Mouse (Mus musculus): ENCODE results near the gene Casc4. TPM values are rescaled to one million over a fixed set of nuclear protein-coding genes. Genes with fewer than 3 reads are reported as not detected.
A peak's percentile ranks its signal among the peaks of the same experiment; 100 is the strongest.

The Casc4 gene
- polyA plus RNA-seq, 1 experiment from 2014 or later: 22.4 TPM

- H3K9me3 ChIP-seq (ENCODE audit: low read depth, low read length): no peaks in the 10 kb centered on the region
- no peak overlapping the region for H3K27ac ChIP-seq (ENCODE audit: low read depth)
- no peaks in the 10 kb centered on the region for H3K4me1 ChIP-seq (ENCODE audit: insufficient read depth)
- no peak overlapping the region for H3K4me3 ChIP-seq (ENCODE audit: low read depth, low read length)
- no peaks in the 10 kb centered on the region for H3K27me3 ChIP-seq (ENCODE audit: insufficient read depth, low read length)
- DNase-seq (no peak), ATAC-seq (ENCODE audit: insufficient read depth) (no peak)
- no peak overlapping the region for H3K4me2 ChIP-seq
- WGBS: 68% methylated on average over 1 of the region's 1 CpGs
- no peak for TF ChIP-seq CTCF (IDR thresholded peaks at IDR 0.05; ENCODE audit: low read depth)
- no peaks in the 10 kb centered on the region for H3K36me3 ChIP-seq (ENCODE audit: insufficient read depth)
- no peak overlapping the region for H3K9ac ChIP-seq
Observed at GRCm38 (mm10) chr2:121879506-121879905, 12.7 kb downstream of the Casc4 start.

GRCm38 (mm10) chr2:121885509-121886106, 18.8 kb downstream of the Casc4 start:
- Histone ChIP-seq H3K4me1 (ENCODE audit: insufficient read depth) (no peaks in the 10 kb centered on the region), H3K4me2 (no peak overlapping the region), H3K27me3 (ENCODE audit: insufficient read depth, low read length) (no peaks in the 10 kb centered on the region), H3K36me3 (ENCODE audit: insufficient read depth) (no peaks in the 10 kb centered on the region), H3K9ac (no peak overlapping the region), H3K27ac (ENCODE audit: low read depth) (no peak overlapping the region), H3K4me3 (ENCODE audit: low read depth, low read length) (no peak overlapping the region), H3K9me3 (ENCODE audit: low read depth, low read length) (no peaks in the 10 kb centered on the region)
- WGBS: no CpG with 5 or more reads among the region's 1 CpGs
- no peak for TF ChIP-seq CTCF (IDR thresholded peaks at IDR 0.05; ENCODE audit: low read depth)
- no peak for ATAC-seq (ENCODE audit: insufficient read depth)
- DNase-seq: no peak

DNA sequence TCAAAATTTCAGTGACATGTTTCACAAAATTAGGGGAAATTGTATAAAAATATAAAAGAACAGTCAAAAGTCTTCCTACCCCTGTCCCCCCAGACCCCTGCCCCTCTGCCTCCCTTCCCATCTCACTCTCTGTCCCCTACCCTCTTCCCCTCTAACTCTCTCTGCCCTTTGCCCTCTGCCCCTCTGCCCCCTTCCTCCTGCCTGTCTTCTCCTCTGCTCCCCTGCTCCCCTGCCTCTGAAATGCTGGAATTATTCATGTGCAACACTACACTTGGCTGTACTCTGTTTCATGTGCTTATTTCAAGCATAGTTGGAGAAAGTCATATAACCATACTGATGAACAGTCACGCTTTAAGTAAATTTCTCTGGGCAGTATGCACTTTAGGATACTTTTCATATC, 19.6 kb downstream of the Casc4 start:
- Histone ChIP-seq H3K27me3 (ENCODE audit: insufficient read depth, low read length) (no peaks in the 10 kb centered on the region), H3K4me1 (ENCODE audit: insufficient read depth) (no peaks in the 10 kb centered on the region), H3K9ac (no peak overlapping the region), H3K27ac (ENCODE audit: low read depth) (no peak overlapping the region), H3K9me3 (ENCODE audit: low read depth, low read length) (no peaks in the 10 kb centered on the region), H3K4me2 (no peak overlapping the region), H3K4me3 (ENCODE audit: low read depth, low read length) (no peak overlapping the region), H3K36me3 (ENCODE audit: insufficient read depth) (no peaks in the 10 kb centered on the region)
- WGBS: 92% methylated on average over 1 of the region's 1 CpGs
- DNase-seq (no peak), ATAC-seq (ENCODE audit: insufficient read depth) (no peak)
- no peak for TF ChIP-seq CTCF (IDR thresholded peaks at IDR 0.05; ENCODE audit: low read depth)

DNA sequence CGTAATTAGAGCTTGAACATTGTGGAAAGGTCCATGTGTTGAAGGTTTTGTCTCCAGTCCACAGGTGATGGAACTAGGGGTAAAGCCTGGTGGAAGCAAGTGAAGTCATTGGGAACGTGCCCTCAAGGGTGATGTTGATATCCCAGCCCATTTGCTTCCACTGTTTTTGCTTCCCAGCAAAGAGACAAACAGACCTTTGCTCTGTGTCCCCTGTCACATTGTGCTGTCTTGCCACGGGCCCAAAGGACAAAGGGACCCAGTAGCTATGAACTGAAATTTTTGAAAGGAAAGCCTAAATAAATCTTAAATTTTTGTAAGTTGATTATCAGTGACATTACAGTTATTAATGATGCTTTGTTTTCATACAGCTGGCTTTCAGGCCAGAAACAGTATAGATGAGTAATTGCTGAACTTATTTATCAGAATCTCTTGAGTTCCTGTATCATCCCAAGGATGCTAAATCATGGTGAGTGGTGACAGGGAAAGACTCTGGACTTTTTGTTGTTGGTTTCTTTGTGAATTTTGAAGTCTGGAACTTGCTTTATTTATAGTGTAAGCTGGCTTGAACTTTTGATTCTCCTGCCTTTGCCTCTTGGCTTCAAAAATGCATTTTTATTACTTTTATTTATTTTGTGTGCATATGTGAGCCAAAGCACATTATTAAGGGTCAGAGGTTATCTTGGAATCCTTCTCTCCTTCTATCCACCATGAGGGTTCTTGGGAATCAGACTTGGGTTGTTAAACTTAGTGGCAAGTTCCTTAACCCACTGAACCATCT, 22.1 kb downstream of the Casc4 start:
- ATAC-seq (ENCODE audit: insufficient read depth): no peak
- TF ChIP-seq CTCF (IDR thresholded peaks at IDR 0.05; ENCODE audit: low read depth): no peak
- H3K4me1 ChIP-seq (ENCODE audit: insufficient read depth): no peaks in the 10 kb centered on the region
- no peaks in the 10 kb centered on the region for H3K9me3 ChIP-seq (ENCODE audit: low read depth, low read length)
- H3K27me3 ChIP-seq (ENCODE audit: insufficient read depth, low read length): no peaks in the 10 kb centered on the region
- WGBS: 63% methylated on average over 3 of the region's 3 CpGs
- H3K36me3 ChIP-seq (ENCODE audit: insufficient read depth): no peaks in the 10 kb centered on the region
- DNase-seq: peak; percentile 36
- H3K4me2 ChIP-seq: no peak overlapping the region
- H3K27ac ChIP-seq (ENCODE audit: low read depth): no peak overlapping the region
- no peak overlapping the region for H3K9ac ChIP-seq
- no peak overlapping the region for H3K4me3 ChIP-seq (ENCODE audit: low read depth, low read length)

- H3K27me3 ChIP-seq (ENCODE audit: insufficient read depth, low read length): no peaks in the 10 kb centered on the region
- 70% methylated on average over 2 of the region's 2 CpGs for WGBS
- H3K4me1 ChIP-seq (ENCODE audit: insufficient read depth): no peaks in the 10 kb centered on the region
- no peak overlapping the region for H3K4me3 ChIP-seq (ENCODE audit: low read depth, low read length)
- H3K9me3 ChIP-seq (ENCODE audit: low read depth, low read length): no peaks in the 10 kb centered on the region
- no peak overlapping the region for H3K4me2 ChIP-seq
- TF ChIP-seq CTCF (IDR thresholded peaks at IDR 0.05; ENCODE audit: low read depth): no peak
- no peak overlapping the region for H3K9ac ChIP-seq
- H3K27ac ChIP-seq (ENCODE audit: low read depth): no peak overlapping the region
- ATAC-seq (ENCODE audit: insufficient read depth) (no peak), DNase-seq (no peak)
- H3K36me3 ChIP-seq (ENCODE audit: insufficient read depth): no peaks in the 10 kb centered on the region
Observed at GRCm38 (mm10) chr2:121895261-121895660, 28.5 kb downstream of the Casc4 start.

- Histone ChIP-seq H3K9ac (no peak overlapping the region), H3K36me3 (ENCODE audit: insufficient read depth) (0 out of 2 replicates have a peak, but pooled peaks cover 2% of the 10 kb centered on the region), H3K27ac (ENCODE audit: low read depth) (no peak overlapping the region), H3K27me3 (ENCODE audit: insufficient read depth, low read length) (no peaks in the 10 kb centered on the region), H3K4me1 (ENCODE audit: insufficient read depth) (no peaks in the 10 kb centered on the region), H3K9me3 (ENCODE audit: low read depth, low read length) (no peaks in the 10 kb centered on the region), H3K4me2 (no peak overlapping the region), H3K4me3 (ENCODE audit: low read depth, low read length) (no peak overlapping the region)
- no peak for TF ChIP-seq CTCF (IDR thresholded peaks at IDR 0.05; ENCODE audit: low read depth)
- ATAC-seq (ENCODE audit: insufficient read depth): no peak
- no peak for DNase-seq
- 85% methylated on average over 1 of the region's 1 CpGs for WGBS
Observed at GRCm38 (mm10) chr2:121896825-121897224, 30.1 kb downstream of the Casc4 start.

- Histone ChIP-seq H3K36me3 (ENCODE audit: insufficient read depth) (peaks cover 36% of the 10 kb centered on the region), H3K27ac (ENCODE audit: low read depth) (no peak overlapping the region)
- WGBS: 90% methylated on average over 3 of the region's 3 CpGs
Observed at GRCm38 (mm10) chr2:121909975-121910374, 43.2 kb downstream of the Casc4 start.

More at GRCm38 (mm10) chr2:121909975-121910374, 43.2 kb downstream of the Casc4 start:
- Histone ChIP-seq H3K4me2 (no peak overlapping the region), H3K9me3 (ENCODE audit: low read depth, low read length) (no peaks in the 10 kb centered on the region), H3K27me3 (ENCODE audit: insufficient read depth, low read length) (no peaks in the 10 kb centered on the region), H3K4me1 (ENCODE audit: insufficient read depth) (no peaks in the 10 kb centered on the region), H3K9ac (no peak overlapping the region), H3K4me3 (ENCODE audit: low read depth, low read length) (no peak overlapping the region)
- TF ChIP-seq CTCF (IDR thresholded peaks at IDR 0.05; ENCODE audit: low read depth): peak; percentile 35
- no peak for ATAC-seq (ENCODE audit: insufficient read depth)
- no peak for DNase-seq
